Mouse (Mus musculus) MEL (cell line): ENCODE data around the gene Ssr2. TPM values are rescaled to one million over a fixed set of nuclear protein-coding genes. Genes with fewer than 3 reads are reported as not detected.

ENCODE experiments used
- DNase-seq: peaks from one replicate; pipeline ENCODE4 v3.0.0; 2011; ENCODE audit warnings: low read depth, low spot score
- H3K27ac ChIP-seq: 2 replicates; pipeline ENCODE4 v1.5.1; 2012; ENCODE audit warnings: low read depth, mild to moderate bottlenecking, control low read depth, low read length, moderate library complexity; ENCODE audit not compliant: control insufficient read depth
- H3K27me3 ChIP-seq, 2 experiments: fragments of 150-350 bp in 1 of 2; sonication (generic) in 1 of 2; 2 replicates each; pipeline ENCODE4 v1.6.1; 2012; ENCODE audit warnings: low read length in 2 of 2, mild to moderate bottlenecking in 2 of 2, improper control_type of control experiment in 1 of 2, moderate library complexity in 1 of 2; ENCODE audit not compliant: insufficient read depth in 2 of 2, control insufficient read depth in 1 of 2
- H3K36me3 ChIP-seq, 2 experiments: 2 replicates each; pipeline ENCODE4 v1.6.1; 2012 to 2014; ENCODE audit warnings: low read length in 2 of 2, improper control_type of control experiment in 1 of 2, inconsistent platforms in 1 of 2, mild to moderate bottlenecking in 1 of 2; ENCODE audit not compliant: insufficient read depth in 2 of 2, control insufficient read depth in 1 of 2
- H3K4me1 ChIP-seq, 2 experiments: fragments of 150-350 bp in 1 of 2; sonication (generic) in 1 of 2; 2 replicates each; pipeline ENCODE4 v1.6.1; 2012; ENCODE audit warnings: low read length in 2 of 2, improper control_type of control experiment in 1 of 2, mild to moderate bottlenecking in 1 of 2; ENCODE audit not compliant: insufficient read depth in 2 of 2, control insufficient read depth in 1 of 2
- H3K4me3 ChIP-seq, 2 experiments: fragments of 150-350 bp in 1 of 2; sonication (generic) in 1 of 2; 2 replicates each; pipeline ENCODE4 v1.5.1; 2012; ENCODE audit warnings: low read depth in 2 of 2, low read length in 2 of 2, mild to moderate bottlenecking in 2 of 2, moderate library complexity in 2 of 2, control low read depth in 1 of 2, improper control_type of control experiment in 1 of 2; ENCODE audit not compliant: control insufficient read depth in 1 of 2, insufficient read depth in 1 of 2
- H3K79me2 ChIP-seq: 2 replicates; pipeline ENCODE4 v1.6.1; 2012; ENCODE audit warnings: mild to moderate bottlenecking, low read length, moderate library complexity; ENCODE audit not compliant: control insufficient read depth, poor library complexity, insufficient read depth
- H3K9ac ChIP-seq: 2 replicates; pipeline ENCODE4 v1.6.1; 2012; ENCODE audit warnings: low read depth, mild to moderate bottlenecking, control low read depth, low read length, moderate library complexity; ENCODE audit not compliant: control insufficient read depth, poor library complexity, severe bottlenecking
- H3K9me3 ChIP-seq: fragments of 150-350 bp; sonication (generic); replicated peaks from 2 replicates; pipeline ENCODE4 v1.6.1; 2012; ENCODE audit warnings: mild to moderate bottlenecking, low read length, improper control_type of control experiment, moderate library complexity; ENCODE audit not compliant: insufficient read depth
- CHD1 ChIP-seq: IDR thresholded peaks from 2 replicates; pipeline ENCODE4 v1.6.1; 2012; ENCODE audit warnings: low read depth, mild to moderate bottlenecking, inconsistent platforms, low read length, improper control_type of control experiment
- CTCF ChIP-seq, 3 experiments: IDR thresholded peaks in 2 of 3; conservative IDR thresholded peaks in 1 of 3; 2 replicates each; pipeline ENCODE4 v1.5.1; 2011 to 2012; ENCODE audit warnings: low read length in 3 of 3, low read depth in 2 of 3, mild to moderate bottlenecking in 2 of 3, improper control_type of control experiment in 1 of 3, inconsistent platforms in 1 of 3, mixed read lengths in 1 of 3, moderate library complexity in 1 of 3; ENCODE audit not compliant: control insufficient read depth in 1 of 3, insufficient read depth in 1 of 3, poor library complexity in 1 of 3, severe bottlenecking in 1 of 3
- ELF1 ChIP-seq: IDR thresholded peaks from 2 replicates; pipeline ENCODE4 v1.6.1; 2014; ENCODE audit warnings: low read depth, mild to moderate bottlenecking, inconsistent platforms, low read length, improper control_type of control experiment, moderate library complexity
- ETS1 ChIP-seq: IDR thresholded peaks from 2 replicates; pipeline ENCODE4 v1.6.1; 2012; ENCODE audit warnings: low read depth, mild to moderate bottlenecking, inconsistent platforms, low read length, improper control_type of control experiment, moderate library complexity
- GATA1 ChIP-seq: IDR thresholded peaks from 2 replicates; pipeline ENCODE4 v1.6.1; 2011; ENCODE audit warnings: low read depth, low read length, improper control_type of control experiment
- HCFC1 ChIP-seq: IDR thresholded peaks from 2 replicates; pipeline ENCODE4 v1.6.1; 2012; ENCODE audit warnings: low read depth, mild to moderate bottlenecking, inconsistent platforms, low read length, improper control_type of control experiment, moderate library complexity
- MAFK ChIP-seq: IDR thresholded peaks from 2 replicates; pipeline ENCODE4 v1.6.1; 2011; ENCODE audit warnings: low read depth, mild to moderate bottlenecking, low read length, improper control_type of control experiment, borderline replicate concordance
- MAZ ChIP-seq: IDR thresholded peaks from 2 replicates; pipeline ENCODE4 v1.6.1; 2012; ENCODE audit warnings: low read depth, mild to moderate bottlenecking, inconsistent platforms, low read length, improper control_type of control experiment
- MYB ChIP-seq: IDR thresholded peaks from 2 replicates; pipeline ENCODE4 v1.6.1; 2011; ENCODE audit warnings: mild to moderate bottlenecking, low read depth, low read length, improper control_type of control experiment
- MYC ChIP-seq: IDR thresholded peaks from 2 replicates; pipeline ENCODE4 v1.6.1; 2011; ENCODE audit warnings: low read depth, mild to moderate bottlenecking, low read length, improper control_type of control experiment, moderate library complexity
- POLR2A ChIP-seq, 2 experiments: IDR thresholded peaks; 2 replicates each; pipeline ENCODE4 v1.6.1; 2011 to 2012; ENCODE audit warnings: low read length in 2 of 2, mild to moderate bottlenecking in 2 of 2, control low read depth in 1 of 2, improper control_type of control experiment in 1 of 2, low read depth in 1 of 2, moderate library complexity in 1 of 2; ENCODE audit not compliant: control insufficient read depth in 1 of 2, insufficient read depth in 1 of 2, poor library complexity in 1 of 2
- RAD21 ChIP-seq: IDR thresholded peaks from 2 replicates; pipeline ENCODE4 v1.6.1; 2011; ENCODE audit warnings: mild to moderate bottlenecking, low read depth, low read length, improper control_type of control experiment
- RCOR1 ChIP-seq: IDR thresholded peaks from 2 replicates; pipeline ENCODE4 v1.6.1; 2012; ENCODE audit warnings: low read depth, mild to moderate bottlenecking, inconsistent platforms, low read length, improper control_type of control experiment
- TAL1 ChIP-seq: IDR thresholded peaks from 2 replicates; pipeline ENCODE4 v1.6.1; 2012; ENCODE audit warnings: mild to moderate bottlenecking, inconsistent platforms, low read length, moderate library complexity, mixed read lengths
- TCF12 ChIP-seq: IDR thresholded peaks from 2 replicates; pipeline ENCODE4 v1.6.1; 2014; ENCODE audit warnings: low read depth, mild to moderate bottlenecking, inconsistent platforms, low read length, improper control_type of control experiment, moderate library complexity
- USF2 ChIP-seq, 2 experiments: IDR thresholded peaks; 2 replicates each; pipeline ENCODE4 v1.6.1; 2011 to 2012; ENCODE audit warnings: improper control_type of control experiment in 2 of 2, low read length in 2 of 2, borderline replicate concordance in 1 of 2, inconsistent platforms in 1 of 2, low read depth in 1 of 2, mild to moderate bottlenecking in 1 of 2; ENCODE audit not compliant: insufficient read depth in 1 of 2
- ZC3H11A ChIP-seq: IDR thresholded peaks from 2 replicates; pipeline ENCODE4 v1.6.1; 2012; ENCODE audit warnings: low read depth, mild to moderate bottlenecking, inconsistent platforms, low read length, improper control_type of control experiment
- ZMIZ1 ChIP-seq: IDR thresholded peaks from 2 replicates; pipeline ENCODE4 v1.6.1; 2012; ENCODE audit warnings: low read depth, mild to moderate bottlenecking, inconsistent platforms, low read length, improper control_type of control experiment, moderate library complexity
- polyA plus RNA-seq, 2 experiments: library from polyadenylated mRNA; stranded (reverse) in 1 of 2; unstranded in 1 of 2; fragments of >175 nt in 1 of 2; fragments of >200 nt in 1 of 2; gene quantifications; 2 replicates each; pipeline versions ENCODE4 v1.2.1 to v1.2.4; 2012; ENCODE audit warnings: low replicate concordance in 2 of 2, low read depth in 1 of 2; ENCODE audit not compliant: insufficient read length in 2 of 2, insufficient read depth in 1 of 2, missing spikeins in 1 of 2
- total RNA-seq: library from RNA; depleted of rRNA; stranded (reverse); fragments of 300-350 nt; gene quantifications from 2 replicates; pipeline ENCODE4 v1.2.3, GENCODE M21; 2012

The Ssr2 gene
- total and polyA plus RNA-seq, 3 experiments, result 176 to 706 (median 594) TPM

DNA sequence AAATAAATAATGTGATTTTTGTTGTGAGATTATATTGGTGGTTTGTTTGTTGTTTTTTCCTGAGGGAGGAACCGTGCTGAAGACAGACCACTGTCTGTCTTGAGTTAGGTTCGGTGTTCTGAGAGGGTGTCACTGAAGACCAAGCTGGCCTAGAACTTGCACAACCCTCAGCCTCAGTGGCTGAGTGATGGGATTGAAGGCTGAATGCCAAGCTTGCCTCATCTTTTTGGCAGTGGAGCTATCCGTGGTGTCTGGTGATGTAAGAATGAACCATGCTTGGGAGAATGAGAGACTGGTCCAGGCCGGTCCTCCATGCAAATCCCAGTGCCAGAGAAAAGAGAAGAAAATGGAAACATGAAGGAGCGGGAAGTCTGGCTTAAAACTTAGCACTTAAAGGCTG, 6.0 kb upstream of the Ssr2 start:
- TF ChIP-seq CTCF (IDR thresholded peaks at IDR 0.05 in 2 of 3, conservative IDR thresholded peaks at IDR 0.05 in 1 of 3; ENCODE audit: control insufficient read depth in 1 of 3, insufficient read depth in 1 of 3, low read depth in 2 of 3, low read length in 3 of 3, poor library complexity in 1 of 3, severe bottlenecking in 1 of 3) (no peak), POLR2A (IDR thresholded peaks at IDR 0.05; ENCODE audit: control insufficient read depth in 1 of 2, insufficient read depth in 1 of 2, low read depth in 1 of 2, low read length in 2 of 2, poor library complexity in 1 of 2) (no peak), CHD1 (no peak), ELF1 (no peak), MYC (no peak), ZMIZ1 (no peak), MAFK (no peak), ETS1 (no peak), TAL1 (no peak)
- no peak overlapping the region for H3K9ac ChIP-seq
- no peaks in the 10 kb centered on the region for H3K79me2 ChIP-seq
- H3K4me1 ChIP-seq, result no peaks in the 10 kb centered on the region
- H3K9me3 ChIP-seq, result no peaks in the 10 kb centered on the region
- H3K27me3 ChIP-seq, result no peaks in the 10 kb centered on the region
- DNase-seq, result no peak
- H3K4me3 ChIP-seq, result no peak overlapping the region
- H3K36me3 ChIP-seq, result peaks cover 0 to 21% of the 10 kb centered on the region in 2 experiments; a peak in 2 of 4 replicates
- H3K27ac ChIP-seq, result no peak overlapping the region

DNA sequence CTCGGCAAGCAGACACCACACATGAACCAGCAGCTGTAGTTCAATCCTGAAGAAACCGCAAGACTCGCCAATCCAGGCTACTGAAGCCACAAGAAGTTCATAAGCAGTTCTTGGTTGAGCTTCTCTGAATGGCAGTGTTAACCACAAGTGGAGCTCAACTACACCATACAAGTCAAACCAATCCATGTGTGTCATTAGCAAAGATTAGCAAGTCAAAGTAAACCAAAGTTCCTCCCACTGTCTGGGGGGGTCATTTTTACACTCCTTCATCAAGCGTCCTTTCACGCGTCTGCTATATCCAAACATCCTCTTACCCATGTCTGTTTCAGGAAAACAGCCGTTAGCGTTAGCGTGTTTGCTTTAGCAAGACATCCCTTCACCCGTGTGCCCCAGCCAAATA, 5.3 kb upstream of the Ssr2 start:
- no peak overlapping the region for H3K9ac ChIP-seq
- no peak for DNase-seq
- H3K27ac ChIP-seq, result no peak overlapping the region
- no peak overlapping the region for H3K4me3 ChIP-seq
- no peaks in the 10 kb centered on the region for H3K27me3 ChIP-seq
- no peak for TF ChIP-seq ZC3H11A
- no peak for TF ChIP-seq RAD21
- H3K9me3 ChIP-seq, result no peaks in the 10 kb centered on the region
- peaks cover 0 to 20% of the 10 kb centered on the region in 2 experiments; a peak in 2 of 4 replicates for H3K36me3 ChIP-seq
- H3K79me2 ChIP-seq, result no peaks in the 10 kb centered on the region
- H3K4me1 ChIP-seq, result no peaks in the 10 kb centered on the region

DNA sequence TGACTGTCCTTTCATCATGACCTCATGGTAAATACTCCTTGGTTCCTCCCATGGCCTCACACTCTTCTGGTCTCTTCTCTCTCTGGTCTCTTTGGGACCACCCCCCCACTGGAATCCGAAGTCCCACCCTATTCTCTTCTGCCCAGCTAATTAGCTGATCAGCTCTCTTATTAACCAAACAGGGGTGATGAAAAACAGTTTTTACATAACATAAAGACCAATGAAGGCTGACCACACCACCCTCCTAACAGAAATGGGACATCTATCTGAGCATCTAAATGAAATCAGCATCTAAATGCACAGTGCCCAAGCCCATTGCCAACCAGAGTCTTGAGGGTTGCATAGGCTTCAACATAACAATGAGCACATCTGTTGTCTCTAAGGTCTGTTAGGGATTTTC, 3.8 kb upstream of the Ssr2 start:
- TF ChIP-seq HCFC1, result no peak
- TF ChIP-seq ELF1, result no peak
- no peak for TF ChIP-seq USF2 (IDR thresholded peaks at IDR 0.05; ENCODE audit: borderline replicate concordance in 1 of 2, insufficient read depth in 1 of 2, low read depth in 1 of 2, low read length in 2 of 2)
- TF ChIP-seq MAZ, result no peak
- no peak for TF ChIP-seq MYC
- no peak for TF ChIP-seq MYB
- TF ChIP-seq RCOR1, result no peak
- no peak for TF ChIP-seq TCF12
- no peak for TF ChIP-seq GATA1
- no peak for DNase-seq
- Histone ChIP-seq H3K9ac (no peak overlapping the region), H3K27me3 (no peaks in the 10 kb centered on the region), H3K27ac (no peak overlapping the region), H3K79me2 (no peaks in the 10 kb centered on the region), H3K4me3 (no peak overlapping the region), H3K4me1 (no peaks in the 10 kb centered on the region), H3K36me3 (peaks cover 0 to 12% of the 10 kb centered on the region in 2 experiments; a peak in 2 of 4 replicates), H3K9me3 (no peaks in the 10 kb centered on the region)
